Mouse (Mus musculus) heart, adult 2 months (tissue): ENCODE results near the gene Dlg4. TPM values are rescaled to one million over a fixed set of nuclear protein-coding genes. Genes with fewer than 3 reads are reported as not detected.
"Not testable (repeated sequence)": the region's sequence is repeated elsewhere in the genome, so short reads cannot be mapped to it uniquely, and the experiment has no call there.

ENCODE experiments used
- DNase-seq, 2 experiments: peaks; one replicate each; pipeline ENCODE4 v3.0.0; 2021
- H3K27ac ChIP-seq: fragments of 200-600 bp; 2 replicates; pipeline ENCODE4 v1.8.1; 2022
- H3K27me3 ChIP-seq: fragments of 200-500 bp; 2 replicates; pipeline ENCODE4 v1.6.1; 2012; ENCODE audit warnings: mild to moderate bottlenecking, low read length, inconsistent platforms, mixed read lengths; ENCODE audit not compliant: control insufficient read depth, insufficient read depth
- H3K36me3 ChIP-seq: fragments of 200-500 bp; 2 replicates; pipeline ENCODE4 v1.6.1; 2012; ENCODE audit warnings: low read length, inconsistent platforms; ENCODE audit not compliant: control insufficient read depth, insufficient read depth
- H3K4me1 ChIP-seq: fragments of 200-500 bp; 2 replicates; pipeline ENCODE4 v1.6.1; 2011; ENCODE audit warnings: low read length; ENCODE audit not compliant: control insufficient read depth, insufficient read depth
- H3K4me3 ChIP-seq: fragments of 200-600 bp; 2 replicates; pipeline ENCODE4 v1.8.1; 2022
- H3K79me2 ChIP-seq: fragments of 200-500 bp; replicated peaks from 2 replicates; pipeline ENCODE4 v1.6.1; 2012; ENCODE audit warnings: mild to moderate bottlenecking, inconsistent platforms, low read length, moderate library complexity, mixed read lengths; ENCODE audit not compliant: control insufficient read depth, insufficient read depth
- H3K9ac ChIP-seq: fragments of 200-500 bp; 2 replicates; pipeline ENCODE4 v1.6.1; 2012; ENCODE audit warnings: low read depth, mild to moderate bottlenecking, control low read depth, inconsistent platforms, low read length, mixed read lengths
- CTCF ChIP-seq: fragments of 200-600 bp; IDR thresholded peaks from 2 replicates; pipeline ENCODE4 v1.8.1; 2022; ENCODE audit warnings: antibody characterized with exemption, mild to moderate bottlenecking, moderate library complexity
- EP300 ChIP-seq: fragments of 200-500 bp; IDR thresholded peaks from 2 replicates; pipeline ENCODE4 v1.6.1; 2011; ENCODE audit warnings: low read depth, low read length, control low read depth; ENCODE audit not compliant: insufficient read depth
- POLR2A ChIP-seq: fragments of 200-500 bp; IDR thresholded peaks from 2 replicates; pipeline ENCODE4 v1.6.1; 2011; ENCODE audit warnings: mild to moderate bottlenecking, low read depth, low read length, control low read depth; ENCODE audit not compliant: insufficient read depth
- WGBS: fragments of 180-500 bp; shearing (Covaris S2); methylation state at CpG from one replicate; pipeline ENCODE4 v1.1.7; 2018; 5-methylcytosine and 5-hydroxymethylcytosine counted together
- intact Hi-C: fragments of 180-260 bp; cut with DNase I; formaldehyde crosslinking; loops from one replicate; pipeline ENCODE4 v1.15.1; 2025
- polyA plus RNA-seq: library from polyadenylated mRNA; depleted of rRNA; stranded (reverse); fragments of >200 nt; gene quantifications from 2 replicates; pipeline ENCODE4 v1.2.3, GENCODE M21; 2012
- total RNA-seq, 2 experiments: library from RNA; stranded (reverse); gene quantifications; 2 replicates each; pipeline ENCODE4 v1.2.3; 2021

Gene Dlg4
- total and polyA plus RNA-seq, 3 experiments, result 5.2 to 6.9 (median 5.7) TPM

- intact Hi-C loops, result loop anchor here (2.0 kb wide), 1 partner anchor 13 kb away; the partner anchor contains the start of gene Dvl2
- Histone ChIP-seq H3K36me3 (no peaks in the 10 kb centered on the region), H3K9ac (no peak overlapping the region), H3K79me2 (no peaks in the 10 kb centered on the region), H3K27ac (peak overlapping the region; percentile 97), H3K4me3 (peak overlapping the region; percentile 71), H3K27me3 (no peaks in the 10 kb centered on the region), H3K4me1 (peaks cover 5% of the 10 kb centered on the region)
- no peak for TF ChIP-seq EP300
- TF ChIP-seq CTCF, result no peak
- no peak for TF ChIP-seq POLR2A
- DNase-seq, result no peak
- 53% methylated on average over 5 of the region's 5 CpGs for WGBS
Measured at GRCm38 (mm10) chr11:70014051-70014450, 2.7 kb upstream of the Dlg4 start.

- H3K27ac ChIP-seq, result peak within 1 kb of the TSS; percentile 97
- no peaks in the 10 kb centered on the region for H3K79me2 ChIP-seq
- under 1% methylated on average over 35 of the region's 35 CpGs for WGBS
- peak; percentile 90 to 92 for DNase-seq
- peaks cover 5% of the 10 kb centered on the region for H3K4me1 ChIP-seq
- intact Hi-C loops, result loop anchor here (2.0 kb wide), 1 partner anchor 14 kb away; the partner anchor contains the start of gene Dvl2
- no peaks in the 10 kb centered on the region for H3K36me3 ChIP-seq
- peak within 1 kb of the TSS; percentile 71 for H3K4me3 ChIP-seq
- H3K9ac ChIP-seq, result peak within 1 kb of the TSS; percentile 86
- TF ChIP-seq POLR2A (peak; percentile 97), EP300 (0 out of 2 replicates have a peak, but pooled peaks have one; percentile 10), CTCF (peak; percentile 69)
- H3K27me3 ChIP-seq, result no peaks in the 10 kb centered on the region
Measured at GRCm38 (mm10) chr11:70014880-70015558, 1.7 kb upstream of the Dlg4 start, which contains the start of gene Acadvl. Gene Acadvl, minus strand, starts transcription at chr11:70015411.

GRCm38 (mm10) chr11:70015677-70016076 lies 1.1 kb upstream of the Dlg4 start:
- Histone ChIP-seq H3K27ac (no peak overlapping the region; the same call in 1 of the 2 replicates), H3K4me3 (no peak overlapping the region), H3K9ac (no peak overlapping the region), H3K36me3 (no peaks in the 10 kb centered on the region), H3K4me1 (peaks cover 6% of the 10 kb centered on the region), H3K79me2 (no peaks in the 10 kb centered on the region), H3K27me3 (no peaks in the 10 kb centered on the region)
- WGBS, result 60% methylated on average over 6 of the region's 6 CpGs
- intact Hi-C loops, result loop anchor here (2.0 kb wide), 1 partner anchor 15 kb away; the partner anchor contains the start of gene Dvl2
- no peak for TF ChIP-seq POLR2A
- TF ChIP-seq CTCF, result no peak
- TF ChIP-seq EP300, result no peak
- DNase-seq, result no peak

GRCm38 (mm10) chr11:70016177-70016576 lies 565 bp upstream of the Dlg4 start:
- H3K79me2 ChIP-seq, DNase-seq, H3K36me3 ChIP-seq, H3K9ac ChIP-seq, intact Hi-C loops, H3K27ac ChIP-seq, H3K27me3 ChIP-seq, H3K4me1 ChIP-seq, H3K4me3 ChIP-seq: not testable (repeated sequence)
- 71% methylated on average over 2 of the region's 2 CpGs for WGBS

- 47% methylated on average over 7 of the region's 7 CpGs for WGBS
- Histone ChIP-seq H3K4me3 (no peak overlapping the region), H3K4me1 (peaks cover 6% of the 10 kb centered on the region), H3K27me3 (no peaks in the 10 kb centered on the region), H3K27ac (peak overlapping the region; percentile 62), H3K9ac (no peak overlapping the region), H3K79me2 (no peaks in the 10 kb centered on the region), H3K36me3 (no peaks in the 10 kb centered on the region)
- TF ChIP-seq CTCF (no peak), EP300 (no peak), POLR2A (no peak)
- DNase-seq, result no peak
- intact Hi-C loops, result no loop called here
Measured at GRCm38 (mm10) chr11:70017199-70017767, 541 bp downstream of the Dlg4 start.
